Mouse (Mus musculus): ENCODE results near the gene Cts7. TPM values are rescaled to one million over a fixed set of nuclear protein-coding genes. Genes with fewer than 3 reads are reported as not detected.

The Cts7 gene
- total RNA-seq (2015) = not detected in 2 replicates
- total RNA-seq (2017) = not detected in 2 replicates

DNA sequence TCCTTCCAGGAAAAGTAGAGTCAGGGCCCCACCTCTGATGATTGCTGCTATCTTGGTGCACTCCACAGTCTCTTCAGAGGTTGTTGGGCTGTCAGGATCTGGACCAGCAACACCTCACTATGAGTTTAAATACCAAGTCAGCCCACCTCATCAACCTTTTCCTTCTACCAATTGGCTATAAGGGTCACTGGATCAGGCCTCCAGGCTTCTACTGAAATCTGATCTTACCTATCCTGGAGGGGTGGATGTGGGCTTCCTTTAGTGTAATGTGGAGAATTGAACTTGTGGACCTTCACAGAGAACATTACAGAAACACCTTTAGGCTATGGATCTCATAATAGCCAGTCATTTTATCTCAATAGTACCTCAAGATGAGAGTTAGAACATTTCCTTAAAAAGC, at the start of gene Cts7:
Cts7 (minus strand) TSS at position 101 of the 400 bp plus-strand sequence.
- no peak for ATAC-seq (replicated peaks; ENCODE audit: poor library complexity)

Other genes with a start within 250 kb of the Cts7 start
- gene Ctsr, start 193.9 kb downstream of the Cts7 start, total RNA-seq (2015) = not detected in 2 replicates
- not detected in 2 replicates for gene Ctsr, start 193.9 kb downstream of the Cts7 start, total RNA-seq (2017)
- gene Cts6, start 154.8 kb downstream of the Cts7 start, total RNA-seq (2015) = not detected in 2 replicates
- gene Cts6, start 154.8 kb downstream of the Cts7 start, total RNA-seq (2017) = not detected in 2 replicates
- gene Cts8, start 102.8 kb downstream of the Cts7 start, total RNA-seq (2015) = not detected in 2 replicates
- not detected in 2 replicates for gene Cts8, start 102.8 kb downstream of the Cts7 start, total RNA-seq (2017)
- not detected in 2 replicates for gene Gm49398, start 69.4 kb downstream of the Cts7 start, total RNA-seq (2015)
- not detected in 2 replicates for gene Gm49398, start 69.4 kb downstream of the Cts7 start, total RNA-seq (2017)
- gene Ctsm, start 183.6 kb upstream of the Cts7 start, total RNA-seq (2015) = not detected in 2 replicates
- not detected in 2 replicates for gene Ctsm, start 183.6 kb upstream of the Cts7 start, total RNA-seq (2017)
- gene Gm49352, start 210.0 kb upstream of the Cts7 start, total RNA-seq (2015) = not detected in 2 replicates
- not detected in 2 replicates for gene Gm49352, start 210.0 kb upstream of the Cts7 start, total RNA-seq (2017)
- gene Cts3, start 211.9 kb upstream of the Cts7 start, total RNA-seq (2015) = not detected in 2 replicates
- gene Cts3, start 211.9 kb upstream of the Cts7 start, total RNA-seq (2017) = not detected in 2 replicates